Mouse (Mus musculus): Measurements from ENCODE around the gene Shisal1.

DNA sequence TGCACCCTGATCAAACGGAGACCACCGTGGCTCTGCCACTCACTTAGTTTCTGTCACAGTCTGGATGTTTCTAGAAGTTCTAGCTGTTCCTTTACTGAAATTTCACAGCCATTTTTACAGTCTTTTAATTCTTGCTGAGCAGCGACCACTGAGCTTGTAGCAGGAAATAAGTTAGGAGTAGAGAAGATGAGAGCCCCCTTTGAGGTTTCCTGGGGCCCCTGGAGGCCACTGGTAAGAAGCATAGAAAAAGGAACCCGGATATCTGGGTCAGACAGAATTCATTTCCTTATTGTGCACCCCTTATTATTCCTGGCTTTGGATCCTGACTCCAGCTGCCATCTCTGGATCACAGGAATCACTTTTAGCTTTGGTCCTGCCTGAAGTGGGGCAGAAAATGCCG is 91.8 kb downstream of the Shisal1 start:
- TF ChIP-seq ZKSCAN1 (IDR thresholded peaks at IDR 0.05; ENCODE audit: low read depth, low read length) (no peak), HCFC1 (IDR thresholded peaks at IDR 0.05; ENCODE audit: low read depth, low read length) (no peak)
